Mouse (Mus musculus) adrenal gland, postnatal 4 days (tissue): Measurements from ENCODE around the gene Tmem104. TPM values are rescaled to one million over a fixed set of nuclear protein-coding genes. Genes with fewer than 3 reads are reported as not detected.

Experiments
- DNase-seq, 2 experiments: peaks; one replicate each; pipeline ENCODE4 v3.0.0; 2021 to 2022; ENCODE audit warnings: low spot score in 2 of 2, mixed read lengths in 2 of 2
- total RNA-seq, 2 experiments: library from RNA; stranded (reverse); gene quantifications; 2 replicates each; pipeline ENCODE4 v1.2.3; 2021

Tmem104 gene
- total RNA-seq, 2 experiments from 2014 or later, result 11.9 to 12.0 TPM

DNA sequence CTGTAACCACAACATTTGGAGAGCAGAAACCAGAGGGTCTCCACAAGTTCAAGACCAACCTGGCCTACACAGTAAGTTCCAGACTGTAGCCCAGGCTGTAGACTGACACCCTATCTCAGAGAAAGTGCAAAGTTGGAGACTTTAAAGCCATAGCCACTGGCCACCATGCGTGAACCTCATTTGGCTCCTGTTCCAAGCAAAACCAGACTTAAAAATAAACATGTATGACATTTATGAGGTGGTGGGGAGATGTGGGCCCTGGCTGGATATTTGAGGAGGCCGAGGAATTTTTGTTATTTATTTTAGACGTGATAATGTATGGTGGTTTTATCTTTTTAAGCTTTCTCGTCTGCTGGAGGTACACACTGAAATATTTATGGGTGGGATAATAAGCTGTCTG, 71.8 kb downstream of the Tmem104 start:
- DNase-seq, result no peak

DNA sequence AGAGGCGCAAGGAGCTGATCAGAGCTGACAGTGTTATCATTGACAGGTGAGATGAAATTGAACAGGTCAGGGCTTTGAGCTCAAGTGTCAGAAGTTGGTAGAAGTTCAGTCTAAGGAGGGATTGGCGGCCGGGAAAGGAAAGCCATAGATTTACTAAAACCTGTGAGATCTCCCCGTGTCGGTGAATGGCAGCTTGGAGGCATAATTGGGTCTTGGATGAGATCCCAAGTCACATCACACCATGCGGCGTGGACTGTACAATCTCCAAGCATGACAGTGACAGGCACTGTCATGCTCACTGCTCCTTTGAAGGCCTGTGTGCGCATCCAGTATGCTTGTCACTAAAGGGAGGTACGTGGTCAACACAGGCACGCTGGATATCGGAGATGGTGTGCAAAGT, 75.7 kb downstream of the Tmem104 start:
- no peak for DNase-seq

DNA sequence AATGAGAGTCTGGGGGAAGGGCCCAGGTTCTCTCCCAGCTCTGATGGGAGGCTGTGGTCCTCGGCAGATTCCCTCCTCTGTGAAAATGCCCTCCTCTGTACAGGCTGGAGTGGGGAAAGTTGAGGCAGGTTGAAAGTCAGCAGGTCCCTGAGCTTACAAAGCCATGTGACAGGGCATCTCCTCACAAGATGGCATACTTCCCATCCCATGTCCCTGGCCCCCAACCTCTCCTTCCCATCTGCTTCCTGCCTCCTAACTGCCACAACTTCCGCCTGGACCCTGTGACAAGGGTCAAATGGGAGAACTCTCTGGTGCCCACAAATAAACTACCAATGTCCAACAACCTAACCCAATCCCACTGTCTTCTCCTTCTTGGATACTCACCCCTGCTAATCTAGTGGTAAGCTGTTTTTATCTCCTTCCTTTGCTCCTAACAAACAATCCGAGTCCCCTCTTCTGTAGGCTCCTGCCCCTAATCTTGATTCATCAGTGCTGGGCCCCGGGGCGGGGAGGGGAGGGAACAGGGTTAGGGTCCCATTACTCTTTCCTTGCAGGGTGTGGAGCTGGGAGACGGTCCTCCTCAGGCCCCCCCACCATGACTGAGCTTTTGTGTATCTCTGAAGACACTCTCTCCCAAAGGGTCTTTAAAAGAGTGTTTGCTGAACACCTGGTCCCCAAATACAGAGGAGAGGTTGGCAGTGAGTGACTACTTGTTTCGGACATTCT, 77.0 kb downstream of the Tmem104 start:
- DNase-seq, result no peak

DNA sequence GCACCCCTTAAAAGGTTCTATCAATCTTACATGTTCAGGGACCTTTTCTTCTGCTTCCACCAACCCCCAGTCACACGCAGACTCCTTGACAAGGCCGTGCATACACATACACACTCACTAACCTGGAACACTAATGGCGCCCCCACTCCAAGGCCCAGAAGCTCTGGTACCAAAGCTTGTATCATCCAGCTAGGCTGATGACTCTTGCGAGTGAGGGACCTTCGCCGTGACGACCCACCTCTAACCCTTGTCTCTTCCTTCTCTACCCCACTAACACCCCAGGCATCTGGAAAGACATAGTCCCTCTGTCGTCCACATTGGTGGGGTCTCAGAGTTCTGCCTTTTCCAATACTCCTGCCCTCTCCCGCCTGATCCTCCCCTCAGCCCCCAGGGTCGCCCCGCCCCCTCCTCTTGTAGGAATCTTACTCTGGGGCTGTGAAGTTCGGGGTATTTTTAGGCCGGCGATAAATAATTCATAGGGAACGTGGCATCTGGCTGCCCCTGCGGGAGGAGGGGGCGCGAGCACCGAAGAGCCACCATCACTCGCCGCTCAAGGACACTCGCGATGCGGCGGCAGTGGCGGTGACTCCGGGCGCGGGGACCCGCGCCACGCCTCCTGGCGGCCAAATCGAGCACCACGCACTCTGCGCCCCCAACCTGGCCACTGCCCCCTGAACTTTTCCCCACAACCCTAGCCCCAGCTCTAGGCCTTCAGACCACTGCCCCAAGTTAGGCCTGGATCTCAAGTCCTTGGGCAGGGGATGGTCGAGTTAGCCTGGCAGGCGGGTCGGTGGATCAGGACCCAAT, 77.8 kb downstream of the Tmem104 start:
- no peak for DNase-seq

DNA sequence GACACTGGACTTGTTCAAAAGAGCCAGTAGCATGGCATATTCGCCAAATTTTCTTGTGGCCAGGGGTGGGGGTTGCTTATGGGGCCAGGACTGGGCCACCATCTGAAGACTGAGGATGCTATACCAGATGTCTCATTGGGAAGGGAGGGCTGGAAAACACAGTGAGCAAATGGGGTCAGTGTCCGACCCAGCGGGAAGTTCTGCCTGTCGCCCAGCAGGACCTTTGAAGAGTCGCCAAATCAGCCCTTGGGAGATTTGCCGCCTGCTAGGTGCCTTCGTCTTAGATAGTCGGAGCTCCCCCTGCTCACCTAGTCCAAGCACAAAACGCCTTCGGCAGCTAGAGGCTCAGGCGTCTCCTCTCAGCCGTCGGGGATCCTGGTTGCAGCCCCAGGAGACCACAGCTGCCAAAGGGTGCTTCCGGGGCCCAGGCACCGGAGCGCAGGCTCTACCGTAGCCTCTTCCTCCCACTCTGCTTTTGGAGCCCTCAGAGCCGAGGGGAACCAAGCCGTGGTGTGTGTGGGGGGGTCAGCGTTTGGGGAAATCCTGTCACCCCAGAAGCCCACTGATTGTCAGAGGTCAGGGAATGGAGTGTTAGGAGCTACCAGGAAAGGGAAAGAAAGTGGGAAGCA, 78.6 kb downstream of the Tmem104 start:
- no peak for DNase-seq

DNA sequence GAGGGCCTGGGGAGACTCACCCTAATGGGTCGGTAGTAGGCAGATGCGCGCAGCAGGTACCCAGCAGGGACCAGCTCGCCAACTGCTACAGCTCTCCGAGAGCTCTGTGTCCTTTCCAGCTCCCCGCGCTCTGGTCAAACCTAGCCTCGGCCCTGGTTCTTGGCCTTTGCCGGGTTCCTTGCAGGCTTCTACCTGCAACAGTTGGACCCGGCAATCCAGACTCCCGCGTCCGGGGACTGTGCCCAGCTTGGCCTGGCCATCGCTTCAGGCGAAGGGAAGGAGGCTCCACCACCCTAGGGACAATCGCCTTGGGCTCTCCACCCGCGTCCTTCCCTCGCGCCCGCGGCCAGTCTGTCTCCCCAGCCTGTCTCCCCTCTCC, 79.1 kb downstream of the Tmem104 start:
- no peak for DNase-seq

DNA sequence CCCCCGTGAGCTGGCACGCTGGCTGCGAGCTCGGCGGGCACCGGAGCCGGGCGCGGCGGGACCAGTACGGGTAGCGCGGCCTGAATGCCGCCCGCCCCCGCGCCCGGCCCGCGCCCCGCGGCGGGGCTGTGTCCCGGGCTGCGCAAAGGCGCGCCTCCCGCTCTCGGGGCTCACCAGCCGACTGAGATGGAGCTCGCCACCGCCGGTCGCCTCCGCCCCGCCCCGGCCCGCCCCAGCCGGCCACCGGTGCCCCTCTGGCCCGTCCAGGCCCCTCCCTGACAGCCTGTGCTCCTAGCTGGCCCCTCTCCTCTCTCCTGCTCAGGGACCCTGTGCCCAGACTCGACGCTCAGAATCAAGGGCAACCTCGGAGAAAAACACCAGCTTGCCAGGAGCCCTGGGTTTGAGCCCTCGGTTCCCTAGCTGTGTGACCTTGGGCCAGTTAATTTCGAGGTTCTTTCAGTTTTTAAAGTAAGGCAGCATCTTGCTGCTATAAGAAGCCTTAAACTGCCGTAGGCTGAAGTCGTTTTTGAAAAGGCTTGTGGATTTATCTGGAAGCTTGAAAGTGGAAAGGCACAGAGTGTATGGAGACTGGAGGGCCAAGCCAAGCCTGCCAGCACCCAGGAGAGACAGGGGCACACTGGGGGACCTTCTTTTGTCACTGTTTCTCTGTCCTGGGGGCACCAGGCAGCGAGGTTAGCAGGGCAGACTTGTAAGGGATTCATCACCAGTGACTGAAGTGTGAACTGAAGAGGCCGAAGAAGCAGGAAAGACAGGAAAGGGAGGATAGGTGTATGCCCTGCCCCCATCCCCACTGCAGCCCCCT, 80.0 kb downstream of the Tmem104 start, which contains the start of gene Grin2c:
Gene Grin2c, minus strand, starts transcription at position 183 of the 823 bp plus-strand sequence.
- DNase-seq, result no peak

DNA sequence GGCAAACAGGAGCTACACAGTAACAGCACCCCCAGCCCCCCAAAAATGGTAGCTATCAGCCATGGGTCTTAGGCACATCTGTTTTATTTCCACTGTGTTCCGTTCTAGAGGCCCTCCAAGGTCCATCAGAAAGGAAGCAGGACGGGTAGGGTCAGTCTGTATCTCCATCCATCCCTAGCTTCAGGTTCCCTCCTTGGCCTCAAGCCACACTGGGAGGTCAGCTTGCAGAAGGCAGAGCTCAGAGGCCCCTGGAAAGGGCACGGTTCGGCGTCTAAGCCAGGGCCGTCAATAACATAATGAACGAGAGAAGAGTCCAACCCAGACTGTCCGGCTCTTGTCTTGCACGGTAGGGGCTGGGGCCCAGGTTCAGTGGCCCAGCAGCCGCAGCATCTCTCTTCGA, 80.7 kb downstream of the Tmem104 start:
- no peak for DNase-seq

DNA sequence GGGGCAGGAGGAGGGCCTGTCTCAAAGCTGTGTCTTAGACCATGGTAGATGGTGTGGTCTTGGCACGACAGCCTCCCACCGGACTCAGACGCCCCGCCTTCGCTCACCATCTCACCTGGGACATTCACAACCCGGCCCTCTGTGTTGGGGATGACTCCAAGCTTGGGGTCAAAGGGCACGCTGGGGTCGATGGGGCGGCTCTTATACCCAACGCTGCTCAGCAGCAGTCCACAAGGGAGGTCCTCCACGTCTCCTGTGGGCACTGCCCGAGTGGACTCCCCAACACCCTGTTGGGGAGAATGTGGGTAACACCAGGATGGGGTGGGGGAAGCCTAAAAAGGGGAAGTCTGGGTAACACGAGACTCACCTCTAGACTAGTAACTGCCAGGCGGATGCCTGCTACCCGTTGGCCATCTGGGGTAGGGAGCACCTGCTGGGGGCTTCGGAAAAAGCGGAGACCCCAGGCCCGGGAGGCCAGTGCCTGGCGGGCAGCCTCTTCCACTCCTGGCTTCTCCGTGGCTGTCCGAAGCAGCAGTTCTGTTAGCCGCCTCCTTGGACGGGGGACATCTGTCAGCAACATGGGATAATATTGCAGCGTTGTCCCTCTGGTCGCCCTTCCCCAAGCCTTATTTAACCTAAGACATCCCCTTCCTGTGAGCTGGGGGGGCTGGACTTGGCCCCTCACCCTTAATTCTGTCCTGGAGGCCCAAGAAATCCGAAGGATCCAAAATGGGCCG, 82.2 kb downstream of the Tmem104 start:
- no peak for DNase-seq

DNA sequence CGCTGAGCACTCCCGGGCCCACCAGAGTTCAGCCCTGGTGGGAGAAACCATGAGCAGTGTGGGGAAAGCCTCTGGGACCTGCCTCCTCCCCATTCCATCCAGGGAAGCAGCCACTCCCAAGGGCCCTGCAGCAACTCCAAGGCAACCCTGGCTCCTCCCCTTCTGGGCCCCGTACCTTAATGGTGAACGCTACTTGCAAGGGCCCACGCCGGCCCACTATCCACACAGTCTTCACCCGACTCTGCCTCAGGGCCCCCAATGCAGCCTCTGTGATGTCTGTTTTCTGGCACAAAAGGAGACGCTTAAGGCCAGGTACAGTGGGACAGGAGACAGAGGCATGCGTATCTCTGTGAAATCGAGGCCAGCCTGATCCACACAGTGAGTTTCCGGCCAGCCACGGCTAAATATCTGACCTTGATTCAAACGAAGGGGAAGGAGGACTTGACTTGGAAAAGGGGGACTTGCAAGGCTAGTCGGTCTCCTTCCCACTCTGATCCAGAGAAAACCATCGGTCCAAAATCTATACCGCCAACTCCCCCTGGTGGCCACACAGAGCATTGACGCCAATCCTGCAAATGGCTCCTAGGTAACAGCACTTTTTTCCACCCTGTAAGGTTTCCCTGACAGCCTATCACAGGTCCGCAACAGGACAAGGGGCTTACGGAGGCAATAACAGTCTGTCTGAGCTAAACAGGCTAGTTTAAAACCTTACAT, 83.0 kb downstream of the Tmem104 start:
- DNase-seq, result peak; percentile 67 to 69

DNA sequence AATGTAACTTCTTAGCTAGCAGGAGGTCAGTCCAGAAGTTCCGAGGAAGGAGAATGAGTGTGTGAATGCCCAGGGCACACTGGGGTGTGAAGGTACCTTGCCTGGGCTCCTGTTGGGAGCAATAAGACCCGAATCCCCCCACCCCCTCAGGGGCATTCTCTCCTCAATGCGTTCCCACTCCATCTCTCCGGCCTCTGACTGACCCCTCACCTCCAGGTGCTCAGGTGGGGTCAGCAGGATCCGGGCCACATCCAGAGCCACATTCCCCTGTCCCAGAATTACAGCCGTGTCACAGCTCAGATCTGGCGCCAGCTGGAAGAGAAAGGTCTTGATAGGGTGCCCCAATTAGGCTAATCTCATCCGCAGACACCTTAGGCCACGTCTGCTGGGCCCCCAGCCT, 83.8 kb downstream of the Tmem104 start:
- DNase-seq, result no peak

DNA sequence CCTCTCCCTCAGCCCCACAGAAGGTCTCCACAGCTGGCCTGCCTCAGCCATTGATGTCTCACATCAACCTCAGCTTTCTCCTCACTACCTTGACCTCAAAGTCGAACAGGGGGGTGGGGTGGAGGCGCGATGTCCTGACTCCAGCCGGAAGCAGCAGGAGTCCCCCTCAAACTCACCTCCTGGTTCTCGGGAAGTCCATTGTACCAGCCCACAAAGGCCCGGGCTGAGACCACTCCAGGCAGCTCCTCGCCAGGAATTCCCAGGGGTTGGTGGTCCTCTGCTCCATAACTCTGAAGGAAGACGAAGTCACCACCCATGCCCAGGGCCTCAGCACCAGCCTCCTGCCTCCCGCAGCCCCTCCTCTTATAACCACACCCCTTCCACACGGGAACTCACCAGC, 84.2 kb downstream of the Tmem104 start:
- DNase-seq, result no peak

DNA sequence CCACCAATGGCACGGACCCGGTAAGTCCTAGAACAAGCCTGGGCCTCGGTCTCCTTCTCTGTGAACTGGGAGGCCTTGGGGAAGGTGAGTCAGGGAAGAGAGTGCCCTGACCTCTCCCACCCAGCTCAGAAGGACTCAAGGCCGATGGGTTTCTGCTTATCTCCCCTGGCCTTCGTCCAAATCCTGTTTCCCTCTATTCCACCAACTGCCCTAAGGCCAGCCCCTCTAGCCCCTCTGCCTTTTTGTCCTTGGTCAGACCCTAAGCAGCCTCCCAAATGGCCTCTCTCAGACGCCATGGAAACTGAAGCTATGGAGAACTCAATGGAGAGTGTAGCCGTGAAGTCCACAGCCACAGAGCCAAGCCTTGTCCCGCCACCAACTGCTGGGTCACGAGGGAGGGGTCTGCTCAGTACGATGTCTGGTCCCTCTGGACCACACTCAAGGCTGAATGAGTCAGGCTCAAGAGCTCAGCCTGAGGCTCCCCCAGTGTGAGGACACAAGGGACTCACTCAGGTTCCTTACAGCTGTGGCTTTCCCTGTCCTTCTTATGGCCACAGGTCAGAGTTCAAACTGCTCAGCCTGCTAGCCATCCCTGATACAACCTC, 85.7 kb downstream of the Tmem104 start:
- DNase-seq, result no peak

DNA sequence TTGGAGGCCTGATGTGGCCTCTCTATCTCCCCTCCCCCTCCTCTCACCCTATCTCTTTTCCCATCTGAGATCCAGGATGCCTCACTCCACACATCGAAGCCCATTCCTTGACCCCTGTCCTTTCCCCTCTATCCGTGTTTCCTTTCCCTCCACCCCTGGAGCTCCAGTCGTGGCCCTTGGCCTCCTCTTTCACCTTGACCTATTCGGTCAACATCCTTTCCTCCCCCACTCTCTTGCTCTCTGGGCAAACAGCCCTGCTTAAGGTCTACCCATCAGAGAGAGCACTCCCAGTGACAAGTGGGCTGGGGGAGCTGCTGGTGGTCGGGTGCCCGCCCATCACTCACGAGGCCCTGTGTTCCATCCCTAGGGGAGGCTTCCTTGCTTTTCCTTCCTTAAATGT, 86.4 kb downstream of the Tmem104 start:
- DNase-seq, result no peak

DNA sequence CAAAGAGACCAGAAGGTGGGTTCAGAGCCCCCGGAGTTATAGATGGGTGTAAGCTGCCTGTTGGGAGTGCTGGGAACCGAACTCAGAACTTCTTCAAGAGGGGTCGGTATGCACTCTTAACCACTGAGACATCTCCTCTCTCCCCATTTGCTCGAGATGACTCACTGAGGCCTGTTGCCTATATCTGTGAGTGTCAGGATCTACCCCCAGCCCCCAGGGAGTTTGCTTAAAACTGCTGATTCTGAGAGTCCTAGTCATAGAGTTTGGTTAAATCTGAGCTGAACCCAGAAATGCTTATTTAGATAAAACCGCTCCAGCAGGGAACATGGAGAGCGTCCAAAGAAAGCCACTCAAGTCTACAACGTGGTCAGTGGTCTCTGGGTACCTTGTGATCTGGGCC, 86.9 kb downstream of the Tmem104 start:
- no peak for DNase-seq

DNA sequence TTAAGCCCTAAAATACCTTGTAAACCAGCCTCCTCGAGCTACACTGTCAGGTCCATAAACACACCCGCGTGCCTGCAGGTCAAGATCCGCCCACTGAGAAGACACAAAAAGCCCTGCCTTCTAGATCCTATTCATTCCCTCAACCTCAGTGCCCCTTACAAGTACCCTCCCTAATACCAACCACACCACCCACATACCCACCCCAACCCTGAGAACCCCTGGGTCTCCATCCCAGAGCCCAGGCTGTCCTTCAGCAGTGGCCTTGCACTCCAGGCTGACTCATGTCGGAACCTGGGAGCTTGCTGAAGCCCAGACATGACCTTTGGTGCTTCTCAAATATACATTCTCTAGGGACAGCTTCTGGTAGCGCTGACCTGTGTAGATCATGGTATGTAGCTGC, 87.5 kb downstream of the Tmem104 start:
- DNase-seq, result no peak

DNA sequence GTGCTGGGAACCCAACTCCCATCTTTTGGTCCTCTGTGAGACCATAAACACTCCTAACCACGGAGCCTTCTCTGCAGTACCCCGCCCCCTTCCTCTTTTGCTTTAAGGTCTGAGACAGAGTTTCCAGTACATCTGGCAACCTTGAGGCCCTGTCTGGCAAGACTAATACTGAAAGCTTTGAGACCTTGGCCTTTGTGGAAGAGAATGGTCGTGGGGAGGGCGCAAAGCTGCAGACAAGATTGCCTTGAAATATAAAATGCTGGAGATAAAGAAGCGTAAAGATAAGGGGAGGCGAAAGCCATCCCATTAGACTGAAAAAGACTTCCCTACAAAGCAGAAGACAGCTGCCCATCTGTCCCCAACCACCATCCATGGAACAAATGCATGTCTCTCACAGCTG, 88.2 kb downstream of the Tmem104 start:
- DNase-seq, result no peak

DNA sequence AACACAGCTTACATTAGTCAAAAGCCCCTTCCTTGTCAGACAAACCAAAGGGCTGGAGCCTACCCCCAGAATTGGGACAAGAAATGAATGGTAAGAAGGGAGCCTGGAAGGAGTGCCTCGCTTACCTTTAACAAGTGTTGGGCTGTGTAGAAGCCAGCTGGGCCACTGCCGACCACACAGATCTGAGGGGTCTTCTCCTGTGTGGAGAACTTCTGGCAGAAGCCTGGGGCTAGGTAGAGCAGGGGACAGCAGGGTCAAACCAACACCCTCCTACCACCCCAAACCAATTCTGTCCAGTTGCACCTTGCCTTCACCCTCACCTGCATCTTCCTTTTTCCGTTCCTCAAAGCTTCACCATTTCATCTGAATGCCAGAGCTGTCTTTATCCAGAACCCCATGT, 88.7 kb downstream of the Tmem104 start:
- DNase-seq, result no peak

DNA sequence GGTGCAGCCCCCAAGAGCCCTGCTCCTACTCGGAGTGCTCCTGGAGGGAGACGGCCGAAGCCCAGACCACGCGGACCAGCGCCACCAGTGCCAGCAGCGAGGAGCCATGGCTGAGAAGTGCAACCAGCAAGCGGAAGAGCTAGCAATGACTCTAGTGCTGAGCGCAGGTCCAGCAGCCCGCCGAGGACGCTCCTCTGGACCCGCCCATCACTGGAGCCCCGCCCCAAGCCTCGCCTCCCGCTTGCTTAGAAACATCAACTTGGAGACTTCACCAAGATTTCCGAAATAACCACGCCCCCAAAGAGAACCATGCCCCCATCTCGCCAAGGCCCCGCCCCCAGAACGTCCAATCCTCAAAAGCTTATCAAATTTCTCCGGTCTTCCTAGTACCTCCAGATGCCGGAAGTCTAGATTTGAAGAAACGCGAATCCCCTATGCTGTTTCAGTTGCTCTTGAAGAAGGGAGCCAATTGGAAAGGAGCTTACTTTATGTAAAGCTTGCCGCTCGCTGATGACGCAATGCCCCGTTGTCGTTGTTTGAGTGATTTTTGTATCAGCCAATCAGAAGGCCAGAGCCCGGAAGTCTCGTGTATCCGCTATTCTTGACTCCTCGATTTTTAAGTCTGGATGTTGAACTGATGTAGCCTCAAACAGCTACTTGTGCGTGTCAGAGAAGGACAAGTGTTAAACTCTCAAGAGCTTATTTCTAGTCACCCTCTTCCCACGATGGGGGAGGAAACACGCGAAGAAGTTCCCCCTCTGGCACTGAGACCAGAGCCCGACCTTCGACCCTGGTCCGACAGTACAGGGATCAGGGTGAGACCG, 89.7 kb downstream of the Tmem104 start, which contains the start of gene Fdxr:
Gene Fdxr, minus strand, starts transcription at position 271 of the 824 bp plus-strand sequence.
- DNase-seq, result peak; percentile 92 to 97
